Mouse (Mus musculus) forebrain, embryonic 13.5 days (tissue): Measurements from ENCODE around the gene Celf5. TPM values are rescaled to one million over a fixed set of nuclear protein-coding genes. Genes with fewer than 3 reads are reported as not detected.

ENCODE experiments used
- ATAC-seq: fragments of 200-750 bp; cut with Nextera tagmentation; 2 replicates; pipeline ENCODE4 v1.8.0; 2017
- H3K27ac ChIP-seq: fragments of 300-500 bp; sonication (generic); 2 replicates; pipeline ENCODE4 v1.5.1; 2015; ENCODE audit warnings: inconsistent platforms, mild to moderate bottlenecking, moderate library complexity
- H3K27me3 ChIP-seq: fragments of 300-500 bp; sonication (generic); 2 replicates; pipeline ENCODE4 v1.6.1; 2015; ENCODE audit warnings: mild to moderate bottlenecking, inconsistent platforms
- H3K36me3 ChIP-seq: fragments of 300-500 bp; sonication (generic); 2 replicates; pipeline ENCODE4 v1.6.1; 2015; ENCODE audit warnings: mild to moderate bottlenecking, inconsistent platforms; ENCODE audit not compliant: poor library complexity, severe bottlenecking
- H3K4me1 ChIP-seq: fragments of 300-500 bp; sonication (generic); 2 replicates; pipeline ENCODE4 v1.6.1; 2015; ENCODE audit warnings: inconsistent platforms
- H3K4me2 ChIP-seq: fragments of 300-500 bp; sonication (generic); 2 replicates; pipeline ENCODE4 v1.6.1; 2015; ENCODE audit warnings: inconsistent platforms, mild to moderate bottlenecking, moderate library complexity
- H3K4me3 ChIP-seq: fragments of 300-500 bp; sonication (generic); 2 replicates; pipeline ENCODE4 v1.5.1; 2015; ENCODE audit warnings: mild to moderate bottlenecking, inconsistent platforms
- H3K9ac ChIP-seq: fragments of 300-500 bp; sonication (generic); 2 replicates; pipeline ENCODE4 v1.6.1; 2015; ENCODE audit warnings: mild to moderate bottlenecking, inconsistent platforms
- H3K9me3 ChIP-seq: fragments of 300-500 bp; sonication (generic); replicated peaks from 2 replicates; pipeline ENCODE4 v1.6.1; 2016; ENCODE audit warnings: inconsistent platforms
- WGBS: fragments of 180-500 bp; shearing (Covaris S2); methylation state at CpG from one replicate; pipeline ENCODE4 v1.1.7; 2015; 5-methylcytosine and 5-hydroxymethylcytosine counted together
- polyA plus RNA-seq: library from polyadenylated mRNA; unstranded; fragments of >200 nt; fragmentation: Nextera tagmentation; extraction: Ambion mirVana; gene quantifications from 2 replicates; pipeline ENCODE4 v1.2.1, GENCODE M21; 2015

Celf5 gene
- polyA plus RNA-seq, 1 experiment from 2014 or later = 48.8 TPM

- Histone ChIP-seq H3K4me3 (peak within 1 kb of the TSS; percentile 82), H3K9ac (peak within 1 kb of the TSS; percentile 87), H3K27me3 (no peaks in the 10 kb centered on the region), H3K36me3 (peaks cover 24% of the 10 kb centered on the region), H3K27ac (peak within 1 kb of the TSS; percentile 60), H3K4me1 (peaks cover 28% of the 10 kb centered on the region), H3K4me2 (peak within 1 kb of the TSS; percentile 100), H3K9me3 (no peaks in the 10 kb centered on the region)
- ATAC-seq = peak; percentile 97
- under 1% methylated on average over 45 of the region's 45 CpGs for WGBS
Observed at GRCm38 (mm10) chr10:81496264-81496901, 13.9 kb upstream of the Celf5 start, which contains the start of gene Ncln. Gene Ncln, minus strand, starts transcription at chr10:81496392.

GRCm38 (mm10) chr10:81495616-81496263 is 13.2 kb upstream of the Celf5 start:
- 2% methylated on average over 41 of the region's 41 CpGs for WGBS
- peaks cover 28% of the 10 kb centered on the region for H3K4me1 ChIP-seq
- H3K4me2 ChIP-seq = peak overlapping the region; percentile 100
- H3K27ac ChIP-seq = peak overlapping the region; percentile 60; the same call in 1 of the 2 replicates
- peak; percentile 28; the same call in 1 of the 2 replicates for ATAC-seq
- H3K27me3 ChIP-seq = no peaks in the 10 kb centered on the region
- H3K9me3 ChIP-seq = no peaks in the 10 kb centered on the region
- H3K36me3 ChIP-seq = peaks cover 30% of the 10 kb centered on the region
- H3K4me3 ChIP-seq = peak overlapping the region; percentile 82
- peak overlapping the region; percentile 87 for H3K9ac ChIP-seq

GRCm38 (mm10) chr10:81495151-81495550 is 12.6 kb upstream of the Celf5 start:
- 74% methylated on average over 6 of the region's 6 CpGs for WGBS
- peak overlapping the region; percentile 100 for H3K4me2 ChIP-seq

GRCm38 (mm10) chr10:81494260-81495041 is 11.9 kb upstream of the Celf5 start:
- Histone ChIP-seq H3K36me3 (peaks cover 43% of the 10 kb centered on the region), H3K27me3 (no peaks in the 10 kb centered on the region), H3K27ac (no peak overlapping the region), H3K9me3 (no peaks in the 10 kb centered on the region), H3K9ac (peak overlapping the region; percentile 87; the same call in 1 of the 2 replicates), H3K4me2 (peak overlapping the region; percentile 100), H3K4me3 (peak overlapping the region; percentile 82), H3K4me1 (peaks cover 28% of the 10 kb centered on the region)
- no peak for ATAC-seq
- WGBS = 92% methylated on average over 11 of the region's 11 CpGs

More at GRCm38 (mm10) chr10:81495151-81495550, 12.6 kb upstream of the Celf5 start:
- Histone ChIP-seq H3K27ac (no peak overlapping the region), H3K9me3 (no peaks in the 10 kb centered on the region), H3K4me1 (peaks cover 28% of the 10 kb centered on the region), H3K27me3 (no peaks in the 10 kb centered on the region), H3K9ac (peak overlapping the region; percentile 87), H3K36me3 (peaks cover 36% of the 10 kb centered on the region), H3K4me3 (peak overlapping the region; percentile 82)
- no peak for ATAC-seq

GRCm38 (mm10) chr10:81493601-81494220 is 11.2 kb upstream of the Celf5 start:
- Histone ChIP-seq H3K36me3 (peaks cover 50% of the 10 kb centered on the region), H3K4me2 (no peak overlapping the region), H3K9ac (no peak overlapping the region), H3K4me1 (peaks cover 28% of the 10 kb centered on the region), H3K27ac (no peak overlapping the region), H3K27me3 (no peaks in the 10 kb centered on the region), H3K9me3 (no peaks in the 10 kb centered on the region), H3K4me3 (no peak overlapping the region)
- WGBS = 83% methylated on average over 8 of the region's 8 CpGs
- no peak for ATAC-seq

- H3K36me3 ChIP-seq = peaks cover 60% of the 10 kb centered on the region
- no peak for ATAC-seq
Observed at GRCm38 (mm10) chr10:81492606-81493240, 10.2 kb upstream of the Celf5 start.

GRCm38 (mm10) chr10:81491018-81491417 is 8.5 kb upstream of the Celf5 start:
- peaks cover 77% of the 10 kb centered on the region for H3K36me3 ChIP-seq
- H3K27ac ChIP-seq = no peak overlapping the region
- peaks cover 20% of the 10 kb centered on the region for H3K4me1 ChIP-seq
- ATAC-seq = no peak
- no peak overlapping the region for H3K9ac ChIP-seq
- H3K9me3 ChIP-seq = no peaks in the 10 kb centered on the region
- 95% methylated on average over 9 of the region's 9 CpGs for WGBS
- H3K27me3 ChIP-seq = no peaks in the 10 kb centered on the region
- no peak overlapping the region for H3K4me2 ChIP-seq
- no peak overlapping the region for H3K4me3 ChIP-seq

More at GRCm38 (mm10) chr10:81492606-81493240, 10.2 kb upstream of the Celf5 start:
- no peaks in the 10 kb centered on the region for H3K27me3 ChIP-seq
- H3K9me3 ChIP-seq = no peaks in the 10 kb centered on the region
- H3K4me1 ChIP-seq = peaks cover 27% of the 10 kb centered on the region
- no peak overlapping the region for H3K4me3 ChIP-seq
- 91% methylated on average over 11 of the region's 11 CpGs for WGBS
- no peak overlapping the region for H3K9ac ChIP-seq
- H3K27ac ChIP-seq = no peak overlapping the region
- H3K4me2 ChIP-seq = no peak overlapping the region

GRCm38 (mm10) chr10:81489941-81490340 is 7.4 kb upstream of the Celf5 start:
- Histone ChIP-seq H3K9me3 (no peaks in the 10 kb centered on the region), H3K4me2 (no peak overlapping the region), H3K27ac (no peak overlapping the region), H3K27me3 (no peaks in the 10 kb centered on the region), H3K9ac (no peak overlapping the region), H3K4me1 (peaks cover 16% of the 10 kb centered on the region), H3K36me3 (peaks cover 83% of the 10 kb centered on the region), H3K4me3 (no peak overlapping the region)
- 85% methylated on average over 14 of the region's 14 CpGs for WGBS
- ATAC-seq = no peak

- H3K4me2 ChIP-seq = no peak overlapping the region
- no peak overlapping the region for H3K9ac ChIP-seq
- 88% methylated on average over 11 of the region's 11 CpGs for WGBS
- H3K27ac ChIP-seq = no peak overlapping the region
- ATAC-seq = no peak
- no peaks in the 10 kb centered on the region for H3K9me3 ChIP-seq
- H3K36me3 ChIP-seq = peaks cover 76% of the 10 kb centered on the region
- no peak overlapping the region for H3K4me3 ChIP-seq
- H3K4me1 ChIP-seq = peaks cover 13% of the 10 kb centered on the region
- no peaks in the 10 kb centered on the region for H3K27me3 ChIP-seq
Observed at GRCm38 (mm10) chr10:81488081-81488480, 5.6 kb upstream of the Celf5 start.

- Histone ChIP-seq H3K9me3 (no peaks in the 10 kb centered on the region), H3K9ac (no peak overlapping the region), H3K4me1 (peaks cover 20% of the 10 kb centered on the region), H3K27ac (no peak overlapping the region), H3K36me3 (peaks cover 61% of the 10 kb centered on the region), H3K27me3 (no peaks in the 10 kb centered on the region), H3K4me3 (no peak overlapping the region), H3K4me2 (no peak overlapping the region)
- ATAC-seq = no peak
- WGBS = 91% methylated on average over 10 of the region's 10 CpGs
Observed at GRCm38 (mm10) chr10:81486496-81486895, 4.0 kb upstream of the Celf5 start.

- H3K9me3 ChIP-seq = no peaks in the 10 kb centered on the region
- H3K27ac ChIP-seq = peak overlapping the region; percentile 74
- H3K27me3 ChIP-seq = no peaks in the 10 kb centered on the region
- H3K4me3 ChIP-seq = no peak overlapping the region
- peaks cover 51% of the 10 kb centered on the region for H3K36me3 ChIP-seq
- no peak for ATAC-seq
- H3K4me1 ChIP-seq = peaks cover 27% of the 10 kb centered on the region
- 69% methylated on average over 7 of the region's 7 CpGs for WGBS
- no peak overlapping the region for H3K9ac ChIP-seq
- no peak overlapping the region for H3K4me2 ChIP-seq
Observed at GRCm38 (mm10) chr10:81485479-81486018, 3.0 kb upstream of the Celf5 start.
